Mouse (Mus musculus) liver (tissue): ENCODE results near the gene Emp3.
A peak's percentile ranks its signal among the peaks of the same experiment; 100 is the strongest.
"Not testable (repeated sequence)": the region's sequence is repeated elsewhere in the genome, so short reads cannot be mapped to it uniquely, and the experiment has no call there.

Source experiments
- DNase-seq: peaks from one replicate; pipeline ENCODE4 v3.0.0-alpha.2; 2020; ENCODE audit warnings: mixed read lengths

Emp3 gene

DNA sequence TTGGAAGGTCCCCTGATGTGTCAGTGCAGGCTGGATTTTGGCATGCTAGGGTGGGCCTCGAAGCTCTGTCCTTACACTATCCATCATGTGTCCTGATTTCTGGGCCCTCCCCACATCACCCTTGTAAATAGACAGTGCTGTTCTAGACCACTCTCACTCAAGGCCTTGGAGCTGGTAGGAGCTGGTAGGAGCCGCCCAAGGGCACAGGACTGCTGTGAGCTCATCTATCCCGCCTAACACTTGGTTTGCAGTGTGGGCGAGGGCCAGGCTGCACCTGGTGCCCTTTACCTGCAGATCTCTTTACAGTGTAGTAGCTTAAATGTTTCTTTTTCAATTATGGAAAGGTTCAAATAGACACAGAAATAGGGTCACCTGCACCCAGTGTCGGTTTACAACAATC is 6.2 kb downstream of the Emp3 start:
- DNase-seq = no peak

DNA sequence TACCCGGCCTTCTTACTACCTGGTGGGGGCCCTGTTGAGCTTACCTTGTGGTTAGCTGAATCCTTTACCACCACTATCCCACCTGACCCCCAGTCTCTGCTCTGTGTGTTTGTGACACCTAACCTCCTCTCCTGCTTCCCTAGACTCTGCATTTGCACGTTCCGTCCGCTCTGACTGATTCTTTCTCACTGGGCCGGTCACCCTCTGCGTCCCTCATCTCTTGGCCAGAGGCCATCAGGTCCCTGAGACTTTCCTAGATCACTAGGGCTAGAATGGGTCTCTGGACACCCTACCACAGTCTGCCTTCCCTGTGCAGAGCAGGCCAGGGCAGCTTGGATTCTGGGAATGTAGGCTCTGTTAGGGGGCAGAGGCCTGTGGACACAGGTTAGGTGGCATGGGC is 7.1 kb downstream of the Emp3 start:
- DNase-seq = no peak

DNA sequence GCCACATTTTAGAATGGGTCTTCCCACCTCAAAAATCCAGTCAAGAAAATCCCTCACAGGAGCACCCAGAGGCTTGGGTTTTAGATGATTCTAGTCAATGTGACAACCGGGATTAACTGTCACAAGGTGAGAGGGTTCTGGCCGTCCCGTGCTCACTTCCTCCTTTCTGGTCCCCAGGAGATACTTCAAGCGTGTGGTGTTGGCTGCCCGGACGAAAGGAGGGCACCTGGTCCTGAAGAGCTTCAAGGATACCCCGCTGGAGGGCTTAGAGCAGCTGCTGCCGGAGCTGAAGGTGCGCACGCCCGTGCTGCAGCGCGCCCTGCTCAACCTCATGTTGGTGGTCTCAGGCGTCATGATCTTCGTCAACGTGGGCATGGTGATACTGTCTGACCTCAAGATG is 12.1 kb downstream of the Emp3 start:
- DNase-seq = no peak

DNA sequence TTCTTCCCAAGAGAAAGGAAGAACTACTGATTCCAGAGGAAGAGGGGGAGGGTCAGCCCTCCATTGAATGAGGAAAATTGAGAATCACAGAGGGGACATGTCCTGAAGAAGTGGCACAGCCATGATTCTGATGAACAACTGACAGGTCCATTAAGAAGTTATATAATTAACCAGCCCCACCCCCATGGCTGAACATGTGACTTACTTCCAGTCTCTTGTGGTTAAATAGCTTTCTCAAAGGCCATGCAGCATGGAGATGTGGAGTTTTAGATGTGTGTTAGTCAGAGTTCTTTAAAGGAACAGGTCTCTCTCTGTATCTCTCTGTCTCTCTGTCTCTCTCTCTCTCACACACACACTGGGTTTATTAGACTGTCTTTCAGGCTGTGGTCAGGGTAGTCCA is 12.8 kb downstream of the Emp3 start:
- no peak for DNase-seq

DNA sequence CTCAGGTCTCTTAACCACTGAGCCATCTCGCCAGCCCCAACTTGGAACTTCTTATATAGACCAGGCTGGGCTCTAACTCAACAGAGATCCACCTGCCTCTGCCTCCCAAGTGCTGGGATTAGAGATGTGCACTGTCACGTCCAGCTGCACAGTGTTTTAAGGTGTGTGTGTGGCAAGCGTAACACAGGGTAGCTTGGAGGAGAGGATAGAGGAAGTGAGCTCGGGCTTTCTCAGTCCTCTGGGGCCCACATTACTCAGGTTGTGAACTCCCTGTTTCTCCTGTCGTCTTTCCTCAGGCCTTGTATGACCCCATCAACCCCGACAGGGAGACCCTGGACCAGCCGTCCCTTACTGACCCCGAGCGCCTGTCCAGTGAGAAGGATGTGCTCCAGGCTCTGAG is 14.6 kb downstream of the Emp3 start:
- DNase-seq = no peak

DNA sequence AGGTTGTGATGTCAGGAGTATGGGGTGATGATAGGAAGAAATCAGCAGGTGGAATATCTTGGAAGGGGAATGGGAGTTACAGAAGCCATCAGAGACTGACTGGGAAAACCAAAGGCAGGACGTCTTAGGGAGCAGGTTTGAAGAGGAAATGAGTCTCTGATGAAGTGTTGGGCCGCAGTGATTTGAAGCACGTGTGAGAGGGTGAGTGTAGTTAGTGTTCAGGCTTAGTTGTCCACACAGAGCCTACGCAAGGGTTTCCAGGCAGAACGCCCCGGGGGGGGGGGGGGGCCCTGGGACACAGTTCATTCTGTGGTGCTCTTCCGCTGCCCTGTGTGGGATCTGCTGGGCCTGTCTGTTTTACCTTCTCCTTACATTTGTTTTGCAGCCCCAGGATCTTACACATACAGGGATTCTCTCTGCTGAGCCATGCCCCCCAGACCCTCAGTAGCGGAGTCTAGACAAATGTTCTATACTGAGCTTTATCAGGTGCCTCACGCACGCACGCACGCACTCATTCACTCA is 18.7 kb downstream of the Emp3 start:
- no peak for DNase-seq

DNA sequence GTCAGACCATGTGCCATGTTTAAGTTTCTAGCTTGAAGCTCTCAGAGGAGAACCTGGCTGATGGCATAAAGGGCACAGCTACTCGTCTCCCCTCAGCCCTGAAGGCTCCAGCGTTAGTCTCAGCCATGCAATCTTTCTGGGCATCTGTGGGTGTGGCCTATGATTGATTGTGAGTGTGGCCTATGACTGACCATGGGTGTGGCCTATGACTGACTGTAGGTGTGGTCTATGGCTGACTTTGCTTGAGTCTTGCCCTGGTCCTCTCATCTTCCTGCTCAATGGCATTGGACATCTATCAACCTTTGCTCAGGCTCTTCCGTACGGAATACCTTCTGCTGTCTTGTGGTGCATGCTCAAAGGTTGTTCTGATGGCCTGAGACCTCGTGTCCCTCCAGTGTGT is 19.6 kb downstream of the Emp3 start:
- peak; percentile 59 for DNase-seq

DNA sequence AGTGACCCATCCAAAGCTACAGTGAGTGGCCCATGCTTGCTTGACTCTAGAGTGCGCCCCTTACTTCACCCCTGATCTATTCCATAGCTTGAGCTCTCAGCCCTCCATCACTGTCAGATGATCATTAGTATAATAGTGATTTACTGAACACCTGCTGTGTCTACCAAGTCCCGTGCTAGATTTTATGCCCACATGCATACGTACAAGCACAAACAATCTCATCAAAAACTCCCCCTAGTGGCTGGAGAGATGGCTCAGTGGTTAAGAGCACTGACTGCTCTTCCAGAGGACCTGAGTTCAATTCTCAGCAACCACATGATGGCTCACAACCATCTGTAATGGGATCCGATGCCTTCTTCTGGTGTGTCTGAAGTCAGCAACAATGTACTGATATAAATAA is 23.1 kb downstream of the Emp3 start:
- DNase-seq = peak; percentile 56

DNA sequence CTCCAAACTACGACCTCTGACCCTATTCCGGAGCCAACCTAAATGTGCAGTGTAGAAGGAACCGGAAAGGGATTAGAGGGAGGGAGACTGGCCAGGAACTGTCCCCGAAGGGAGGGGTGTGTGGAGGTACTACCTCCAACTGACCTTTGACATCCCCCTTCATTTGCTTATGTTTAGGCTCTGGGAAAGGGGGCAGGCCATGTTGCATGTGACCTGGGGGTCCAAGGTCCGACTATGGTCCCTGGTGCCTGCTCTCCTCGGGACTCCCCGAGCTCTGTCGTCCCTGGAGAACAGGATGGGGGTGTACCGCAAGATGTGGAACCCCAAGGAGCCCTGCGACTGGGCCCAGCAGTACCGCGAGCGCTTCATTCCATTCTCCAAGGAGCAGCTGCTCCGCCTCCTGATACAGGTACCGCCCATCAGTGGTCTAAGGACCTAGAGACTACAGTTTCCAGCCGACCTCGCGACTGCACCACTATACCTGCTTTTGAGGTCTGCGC is 23.9 kb downstream of the Emp3 start:
- DNase-seq = peak; percentile 78

DNA sequence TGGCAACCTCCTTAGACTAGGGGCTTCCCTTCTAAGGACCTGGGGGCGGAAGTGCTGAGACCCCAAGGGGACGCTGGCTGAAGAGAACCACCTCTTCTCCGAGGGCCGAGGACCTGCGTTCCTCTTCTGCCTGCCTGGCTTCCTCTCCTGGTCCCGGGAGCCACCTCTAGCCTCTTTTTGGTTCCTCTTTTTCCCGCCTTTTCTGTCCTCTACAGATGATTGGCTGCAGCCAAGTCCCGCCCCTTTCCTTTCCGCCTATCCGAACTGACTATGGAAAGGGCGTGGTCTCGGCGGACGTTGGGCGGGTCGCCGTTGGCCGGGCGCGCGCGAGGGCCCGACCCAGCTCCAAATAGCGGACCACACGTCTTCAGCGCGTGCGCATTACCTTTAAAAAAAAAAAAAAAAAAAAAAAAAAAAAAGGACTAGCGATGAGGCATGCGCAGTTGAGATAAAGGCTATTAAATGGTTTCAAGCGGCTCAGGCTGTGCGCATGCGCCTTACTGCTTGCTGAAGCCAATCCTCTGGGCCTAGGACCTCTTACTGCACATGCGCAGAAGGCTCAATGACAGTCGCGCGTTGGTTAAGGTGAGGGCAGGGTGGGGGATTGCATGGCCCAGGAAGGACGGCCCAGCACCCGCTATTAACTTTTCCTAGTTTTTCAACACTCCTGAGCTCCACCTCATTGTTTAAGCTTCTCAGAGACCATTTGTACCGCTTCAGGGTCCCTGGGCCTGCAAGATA is 24.5 kb downstream of the Emp3 start, which contains the start of the genes Syngr4 and Tmem143:
TSS of gene Syngr4 (minus strand) at position 198 of the 741 bp plus-strand sequence.
TSS of gene Tmem143 (plus strand) at position 425 of the 741 bp plus-strand sequence.
- DNase-seq = peak; percentile 98

DNA sequence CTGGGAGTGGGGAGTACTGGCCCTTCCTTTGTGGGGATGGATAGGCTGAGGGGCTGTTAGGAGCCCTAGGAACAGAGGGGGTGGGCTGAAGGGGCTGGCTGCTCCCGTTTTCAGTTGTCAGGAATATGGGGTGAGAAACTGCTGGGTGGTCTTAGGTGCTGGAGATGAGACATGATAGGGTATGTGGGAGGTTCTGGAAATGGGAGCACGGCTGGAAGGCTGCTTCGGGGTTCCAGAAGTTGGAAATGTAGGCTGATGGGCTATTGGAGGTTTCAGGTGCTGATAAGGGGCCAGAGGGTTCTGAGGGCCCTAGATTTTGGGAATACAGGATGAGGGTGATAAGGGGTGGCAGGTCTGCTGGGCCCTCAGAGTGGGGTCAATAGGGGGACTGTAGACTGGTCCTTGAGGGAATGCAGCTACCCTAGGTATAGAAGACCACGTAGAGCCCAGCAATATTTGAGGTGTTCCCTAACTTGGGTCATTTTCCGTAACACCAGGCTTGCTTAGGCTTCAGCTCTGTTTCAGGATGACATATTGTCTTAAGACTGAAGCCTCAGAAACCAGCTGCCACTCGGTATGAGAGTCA is 25.2 kb downstream of the Emp3 start:
- DNase-seq = no peak

DNA sequence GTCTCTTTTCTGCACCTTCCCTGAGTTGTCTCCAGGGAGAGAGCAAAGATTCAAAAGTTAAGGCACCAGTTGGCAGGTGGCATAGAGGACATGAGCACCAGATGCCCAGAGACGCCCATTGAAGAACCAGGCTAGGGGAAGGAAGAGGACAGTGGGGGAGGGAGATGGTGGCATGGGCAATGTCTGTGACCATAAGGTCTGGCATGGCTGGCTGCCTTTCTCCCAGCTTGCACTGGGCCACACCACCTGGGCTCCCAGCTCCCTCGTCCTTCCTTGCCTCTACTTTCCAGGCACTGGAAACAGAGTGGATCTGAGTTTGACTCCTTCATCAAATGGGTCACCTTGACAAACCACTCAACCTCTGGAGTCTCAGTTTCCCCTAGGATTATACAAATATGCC is 28.6 kb downstream of the Emp3 start:
- no peak for DNase-seq

DNA sequence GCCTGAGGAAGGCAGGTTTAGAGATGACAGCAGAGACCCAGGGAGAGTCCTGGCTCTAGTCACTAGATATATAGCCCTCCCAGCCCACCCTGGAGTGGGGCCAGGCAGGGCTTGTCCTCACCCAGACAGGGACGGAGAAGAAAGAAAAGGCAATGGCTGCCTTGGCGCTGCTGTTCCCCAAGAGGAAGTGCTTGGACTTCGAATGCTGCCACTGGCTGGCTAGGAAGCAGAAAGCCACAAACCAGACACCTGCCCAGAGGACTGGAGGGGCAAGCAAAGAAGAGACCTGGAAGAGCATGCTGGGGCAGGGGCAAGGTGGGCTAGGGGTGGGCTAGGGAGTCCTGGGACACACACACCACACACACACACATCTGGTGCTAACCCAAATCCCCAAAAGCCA is 34.0 kb downstream of the Emp3 start:
- no peak for DNase-seq

DNA sequence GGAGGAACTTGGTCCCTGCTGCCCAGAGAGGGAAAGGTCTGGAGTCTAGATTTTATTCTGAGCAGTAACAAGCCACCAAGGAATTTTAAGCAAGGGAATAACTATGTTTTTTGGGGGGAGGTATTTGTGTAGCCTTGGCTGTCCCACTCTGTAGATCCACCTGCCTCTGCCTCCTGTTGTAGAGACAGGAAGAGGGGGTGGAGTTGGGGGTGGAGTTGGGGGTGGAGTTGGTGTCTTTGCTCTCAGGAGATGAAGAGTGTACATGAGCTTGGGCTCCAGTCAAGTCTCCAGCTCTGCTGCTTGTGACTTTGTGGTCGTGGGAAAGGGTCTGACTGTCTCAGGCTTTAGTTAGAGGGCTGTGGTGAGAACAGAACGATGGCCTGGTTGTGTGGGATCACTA is 40.2 kb downstream of the Emp3 start:
- DNase-seq = no peak

DNA sequence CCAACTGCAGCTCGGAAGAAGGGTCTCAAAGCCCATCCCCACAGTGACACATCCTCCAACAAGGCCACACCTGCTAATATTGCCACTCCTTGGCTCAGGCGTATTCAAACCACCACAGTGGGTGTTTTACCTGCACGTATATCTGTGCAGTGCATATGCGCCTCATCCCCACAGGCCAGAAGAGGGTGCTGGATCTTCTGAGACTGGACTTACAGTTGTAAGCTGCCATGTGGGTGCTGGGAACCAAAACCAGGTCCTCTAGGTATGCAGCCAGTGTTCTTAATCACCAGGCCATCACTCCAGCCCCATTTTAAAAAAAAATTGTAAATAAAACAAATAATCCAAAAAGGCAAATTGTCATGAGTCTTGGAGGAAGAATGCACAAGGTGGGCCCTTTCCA is 40.7 kb downstream of the Emp3 start:
- DNase-seq = no peak

DNA sequence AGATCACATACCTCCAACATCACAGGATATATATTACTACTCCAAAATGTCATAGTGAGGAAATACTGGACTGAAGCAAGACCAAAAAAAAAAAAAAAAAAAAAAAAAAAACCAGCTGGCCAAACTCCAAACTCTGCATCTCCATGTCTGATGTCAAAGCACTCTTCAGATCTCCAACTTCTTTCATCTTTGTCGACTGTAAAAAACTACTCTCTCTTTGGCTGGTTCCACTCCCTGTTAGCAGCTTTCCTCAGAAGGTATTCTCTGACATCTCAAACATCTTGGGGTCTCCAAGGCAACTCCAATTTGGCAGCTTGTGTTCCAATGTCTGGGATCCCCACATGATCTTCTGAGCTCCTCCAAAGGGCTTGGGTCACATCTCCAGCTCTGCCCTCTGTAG is 42.9 kb downstream of the Emp3 start, which contains the start of gene Grin2d:
TSS of gene Grin2d (minus strand) at position 101 of the 400 bp plus-strand sequence.
- DNase-seq = not testable (repeated sequence)

DNA sequence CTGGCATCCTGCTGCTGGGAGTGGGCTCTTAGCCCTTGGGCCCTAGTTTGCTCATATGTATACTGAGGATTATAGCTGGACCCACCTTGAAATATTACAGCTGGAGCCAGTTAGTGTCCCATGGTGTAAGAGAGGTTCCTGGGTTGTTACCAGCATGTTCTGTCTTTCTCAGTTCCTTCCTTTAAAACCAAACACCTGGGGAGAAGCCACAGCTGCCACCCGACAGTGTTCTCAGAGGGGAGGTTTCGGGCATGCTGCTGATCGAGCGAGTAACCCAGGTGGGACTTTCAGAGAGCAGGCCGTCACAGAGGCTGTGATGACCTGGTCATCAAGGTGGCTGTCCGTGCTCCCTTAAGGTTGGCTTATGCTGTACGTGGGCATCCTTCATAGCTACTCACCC is 44.3 kb downstream of the Emp3 start:
- no peak for DNase-seq

DNA sequence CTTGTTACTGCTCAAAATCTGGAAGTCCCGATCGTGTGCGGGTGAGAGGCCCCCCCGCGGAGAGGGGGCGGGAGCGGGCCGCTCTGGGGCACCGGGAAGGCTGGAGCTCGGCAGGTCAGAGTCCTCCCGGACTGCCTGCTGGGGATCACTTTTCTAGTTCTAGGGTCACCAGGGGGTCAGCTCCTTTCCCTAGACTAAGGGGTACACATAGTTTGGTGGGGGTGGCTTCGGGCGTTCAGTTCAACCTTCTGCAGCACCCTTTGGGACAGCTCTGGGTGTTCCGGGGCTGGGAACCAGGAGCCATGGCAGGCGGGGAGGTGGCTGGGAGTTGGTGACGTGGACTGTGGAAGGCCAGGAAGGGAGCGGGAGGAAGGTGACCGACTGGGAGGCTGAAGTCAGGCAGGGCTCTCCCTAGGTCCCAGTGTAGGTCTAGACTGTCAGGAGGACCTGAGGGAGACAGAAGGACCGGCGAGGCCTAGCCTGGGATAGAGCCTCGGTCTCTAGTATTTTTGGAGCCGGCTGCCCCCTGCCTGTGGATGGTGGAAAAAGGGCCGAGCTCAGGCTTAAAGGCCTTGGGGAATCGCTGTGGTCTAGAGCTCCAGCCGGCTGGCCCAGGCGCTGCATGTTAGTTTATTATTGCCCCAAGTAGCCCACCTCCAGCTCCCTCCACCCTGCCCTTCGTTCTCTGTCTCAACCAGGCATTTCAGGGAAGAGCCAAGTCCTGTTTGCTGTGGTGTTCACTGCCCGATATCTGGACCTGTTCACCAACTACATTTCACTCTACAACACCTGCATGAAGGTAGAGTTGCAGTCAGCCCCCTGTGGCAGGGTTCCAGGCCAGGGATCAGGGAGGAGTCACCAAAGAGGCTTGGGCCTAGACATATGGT is 47.9 kb downstream of the Emp3 start:
- peak; percentile 66 for DNase-seq

DNA sequence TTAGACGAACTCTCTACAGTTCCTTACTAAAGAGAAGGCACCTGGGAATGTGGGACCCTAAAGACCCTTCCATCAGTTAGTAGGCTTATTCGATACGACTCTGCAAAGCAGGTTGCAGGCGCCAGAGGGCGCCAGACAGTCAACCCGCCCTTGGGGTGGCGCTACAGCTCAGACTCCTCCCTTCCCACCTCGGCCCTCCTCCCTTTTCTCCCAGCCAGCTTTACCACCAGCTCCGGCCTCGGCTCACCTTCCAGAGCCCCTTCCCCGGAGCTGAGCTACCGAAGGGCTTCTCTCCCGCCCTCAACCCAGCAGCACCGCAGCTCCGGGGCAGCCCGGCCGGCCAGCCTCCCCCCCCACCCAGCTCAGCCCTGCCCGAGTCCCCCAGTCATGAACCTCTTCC is 48.6 kb downstream of the Emp3 start, which contains the start of gene Kdelr1:
TSS of gene Kdelr1 (plus strand) at position 149 of the 400 bp plus-strand sequence.
- peak; percentile 92 for DNase-seq

DNA sequence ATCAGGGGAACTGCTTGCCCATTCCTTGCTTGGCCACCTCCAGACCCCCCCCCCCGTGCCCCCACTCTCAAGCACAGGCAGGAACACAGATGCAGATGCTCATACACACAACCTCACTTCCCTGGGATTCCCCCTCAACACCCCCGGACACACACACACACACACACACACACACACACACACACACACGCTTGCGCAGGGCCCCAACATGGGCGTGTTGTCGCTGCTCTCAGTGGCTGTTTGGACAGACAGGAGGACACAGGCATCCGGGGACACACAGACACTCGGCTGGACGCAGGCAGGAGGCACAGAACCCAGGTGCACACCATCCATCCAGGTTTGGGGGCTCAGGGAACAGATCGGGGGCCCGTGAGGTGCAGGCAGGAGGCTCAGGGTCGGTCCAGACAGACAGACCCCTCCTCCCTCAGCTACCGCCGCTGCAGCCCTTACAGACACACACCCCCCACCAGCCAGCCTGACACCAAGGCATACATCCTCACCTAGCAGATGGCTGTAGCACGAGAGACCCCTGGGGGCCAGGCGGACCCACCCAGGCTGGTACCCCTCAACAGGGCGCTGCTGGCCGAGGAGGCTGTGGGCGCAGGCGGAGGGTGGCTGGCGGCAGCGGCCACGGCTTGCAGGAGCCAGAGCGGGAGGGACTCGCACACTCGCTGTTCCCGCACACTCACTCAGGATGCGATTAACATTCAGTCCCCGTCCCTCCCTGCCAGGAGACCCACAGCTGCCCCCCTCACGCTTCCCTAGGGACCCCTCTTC is 50.7 kb downstream of the Emp3 start:
- no peak for DNase-seq

DNA sequence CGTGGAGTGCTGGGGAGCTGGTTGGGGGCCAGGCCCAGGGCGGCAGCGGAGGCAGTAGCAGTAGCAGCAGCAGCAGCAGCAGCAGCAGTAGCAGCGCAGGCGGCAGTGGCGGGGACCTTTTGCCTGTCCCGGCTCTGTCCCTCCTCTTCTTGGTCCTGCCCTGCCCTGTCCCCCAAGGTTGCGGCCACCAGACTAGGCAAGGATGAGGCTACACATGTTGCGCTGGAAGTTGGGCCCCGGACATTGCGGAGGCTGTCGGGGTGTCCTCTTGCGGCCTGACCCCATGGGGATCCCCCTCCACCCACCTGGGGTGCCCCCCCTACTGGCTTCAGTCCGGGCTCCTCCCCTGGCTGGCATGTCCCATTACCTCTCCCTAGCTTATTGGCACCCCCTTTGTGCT is 51.4 kb downstream of the Emp3 start:
- DNase-seq = no peak

DNA sequence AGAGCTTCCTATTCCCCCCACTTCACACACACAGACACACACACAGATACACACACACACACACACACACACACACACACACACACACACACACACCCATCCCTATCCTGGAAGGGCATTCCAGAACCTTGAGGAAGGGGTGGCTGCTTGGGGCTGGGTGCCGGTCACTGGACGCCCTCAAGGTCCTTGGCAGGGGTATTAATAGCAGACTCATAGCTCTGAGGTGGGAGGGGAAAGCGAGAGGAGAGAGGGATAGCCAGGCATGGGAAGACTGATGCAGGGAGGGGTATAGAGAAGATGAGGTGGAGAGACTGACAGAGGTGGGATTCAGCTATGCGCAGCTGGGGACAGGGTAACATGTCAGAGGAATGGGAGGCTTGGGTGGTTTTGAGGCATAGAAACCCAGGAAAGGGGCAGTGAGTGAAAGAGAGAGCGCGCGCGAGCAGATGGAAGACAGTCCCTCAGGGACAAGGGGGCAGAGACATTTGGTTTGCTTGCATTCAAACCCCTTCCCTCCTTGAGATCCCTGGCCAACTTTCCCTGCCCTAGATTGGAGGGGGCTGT is 52.0 kb downstream of the Emp3 start:
- DNase-seq = no peak
